Mouse (Mus musculus): ENCODE results near the gene Gm20388. TPM values are rescaled to one million over a fixed set of nuclear protein-coding genes. Genes with fewer than 3 reads are reported as not detected.
A peak's percentile ranks its signal among the peaks of the same experiment; 100 is the strongest.

Gene Gm20388
- polyA plus RNA-seq, 1 experiment from 2014 or later, result not detected

GRCm38 (mm10) chr8:121382583-121383241, 1472.1 kb downstream of the Gm20388 start:
- H3K27me3 ChIP-seq (ENCODE audit: control insufficient read depth, insufficient read depth, low read length), result no peaks in the 10 kb centered on the region
- no peak overlapping the region; the same call in 1 of the 2 replicates for H3K4me3 ChIP-seq (ENCODE audit: low read depth, low read length)
- no peak overlapping the region for H3K27ac ChIP-seq (replicated peaks)
- H3K4me2 ChIP-seq (replicated peaks; ENCODE audit: low read depth), result peak overlapping the region; percentile 47
- no peaks in the 10 kb centered on the region for H3K9me3 ChIP-seq (ENCODE audit: control insufficient read depth, low read length)
- H3K36me3 ChIP-seq (ENCODE audit: control insufficient read depth, insufficient read depth, low read length), result no peaks in the 10 kb centered on the region
- DNase-seq (ENCODE audit: low spot score) (peak; percentile 72), ATAC-seq (ENCODE audit: low FRiP score, low TSS enrichment) (peak; percentile 45)
- H3K9ac ChIP-seq (ENCODE audit: low read length), result peak overlapping the region; percentile 31; the same call in 1 of the 2 replicates
- no peaks in the 10 kb centered on the region for H3K4me1 ChIP-seq (replicated peaks; ENCODE audit: control insufficient read depth, insufficient read depth)
- 5% methylated on average over 19 of the region's 21 CpGs for WGBS
- no peak for TF ChIP-seq EP300 (optimal IDR thresholded peaks at IDR 0.05)
- TF ChIP-seq CTCF (IDR thresholded peaks at IDR 0.05; ENCODE audit: low read depth), result peak; percentile 80

GRCm38 (mm10) chr8:121385540-121385939, 1474.9 kb downstream of the Gm20388 start:
- Histone ChIP-seq H3K9me3 (ENCODE audit: control insufficient read depth, low read length) (no peaks in the 10 kb centered on the region), H3K4me1 (replicated peaks; ENCODE audit: control insufficient read depth, insufficient read depth) (no peaks in the 10 kb centered on the region), H3K36me3 (ENCODE audit: control insufficient read depth, insufficient read depth, low read length) (no peaks in the 10 kb centered on the region), H3K4me2 (replicated peaks; ENCODE audit: low read depth) (no peak overlapping the region), H3K4me3 (ENCODE audit: low read depth, low read length) (no peak overlapping the region), H3K27me3 (ENCODE audit: control insufficient read depth, insufficient read depth, low read length) (no peaks in the 10 kb centered on the region), H3K27ac (replicated peaks) (no peak overlapping the region), H3K9ac (ENCODE audit: low read length) (no peak overlapping the region)
- DNase-seq (ENCODE audit: low spot score) (no peak), ATAC-seq (ENCODE audit: low FRiP score, low TSS enrichment) (no peak)
- 40% methylated on average over 7 of the region's 7 CpGs for WGBS
- TF ChIP-seq CTCF (IDR thresholded peaks at IDR 0.05; ENCODE audit: low read depth), result no peak
- TF ChIP-seq EP300 (optimal IDR thresholded peaks at IDR 0.05), result no peak

DNA sequence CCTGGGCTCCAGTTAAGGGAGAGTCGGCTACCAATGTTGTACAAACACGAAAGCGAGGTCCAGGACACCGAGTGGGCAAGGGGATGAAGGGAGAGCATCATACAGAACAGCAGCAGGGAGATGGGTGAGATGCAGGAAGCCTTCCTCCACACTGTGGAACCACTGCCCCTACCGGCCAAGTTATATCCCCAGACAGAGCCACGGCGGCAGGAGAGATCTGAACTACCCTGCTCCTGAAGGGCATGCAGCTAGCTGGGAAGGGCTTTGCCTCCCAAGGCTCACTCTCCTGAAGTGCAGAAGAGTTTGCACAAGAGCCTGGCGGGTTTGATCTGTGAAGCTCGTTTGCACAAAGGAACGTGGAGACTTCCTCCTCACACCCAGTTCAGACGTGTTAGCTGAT, 1480.0 kb downstream of the Gm20388 start:
- Histone ChIP-seq H3K9ac (ENCODE audit: low read length) (no peak overlapping the region), H3K4me2 (replicated peaks; ENCODE audit: low read depth) (no peak overlapping the region), H3K4me3 (ENCODE audit: low read depth, low read length) (no peak overlapping the region), H3K36me3 (ENCODE audit: control insufficient read depth, insufficient read depth, low read length) (no peaks in the 10 kb centered on the region), H3K27me3 (ENCODE audit: control insufficient read depth, insufficient read depth, low read length) (peaks cover 3% of the 10 kb centered on the region; the same call in 1 of the 2 replicates), H3K9me3 (ENCODE audit: control insufficient read depth, low read length) (no peaks in the 10 kb centered on the region), H3K27ac (replicated peaks) (no peak overlapping the region), H3K4me1 (replicated peaks; ENCODE audit: control insufficient read depth, insufficient read depth) (no peaks in the 10 kb centered on the region)
- TF ChIP-seq CTCF (IDR thresholded peaks at IDR 0.05; ENCODE audit: low read depth), result peak; percentile 78
- TF ChIP-seq EP300 (optimal IDR thresholded peaks at IDR 0.05), result no peak
- DNase-seq (ENCODE audit: low spot score), result peak; percentile 45
- 21% methylated on average over 11 of the region's 11 CpGs for WGBS
- 0 out of 2 replicates have a peak, but pooled peaks have one; percentile 46 for ATAC-seq (ENCODE audit: low FRiP score, low TSS enrichment)

GRCm38 (mm10) chr8:121391254-121391653, 1480.6 kb downstream of the Gm20388 start:
- Histone ChIP-seq H3K27me3 (ENCODE audit: control insufficient read depth, insufficient read depth, low read length) (peaks cover 3% of the 10 kb centered on the region; the same call in 1 of the 2 replicates), H3K4me2 (replicated peaks; ENCODE audit: low read depth) (no peak overlapping the region), H3K9me3 (ENCODE audit: control insufficient read depth, low read length) (no peaks in the 10 kb centered on the region), H3K36me3 (ENCODE audit: control insufficient read depth, insufficient read depth, low read length) (no peaks in the 10 kb centered on the region), H3K27ac (replicated peaks) (no peak overlapping the region), H3K4me1 (replicated peaks; ENCODE audit: control insufficient read depth, insufficient read depth) (no peaks in the 10 kb centered on the region), H3K4me3 (ENCODE audit: low read depth, low read length) (no peak overlapping the region), H3K9ac (ENCODE audit: low read length) (no peak overlapping the region)
- WGBS, result 26% methylated on average over 9 of the region's 9 CpGs
- ATAC-seq (ENCODE audit: low FRiP score, low TSS enrichment) (no peak), DNase-seq (ENCODE audit: low spot score) (no peak)
- TF ChIP-seq EP300 (optimal IDR thresholded peaks at IDR 0.05) (no peak), CTCF (IDR thresholded peaks at IDR 0.05; ENCODE audit: low read depth) (no peak)

GRCm38 (mm10) chr8:121391771-121392170, 1481.1 kb downstream of the Gm20388 start:
- H3K4me1 ChIP-seq (replicated peaks; ENCODE audit: control insufficient read depth, insufficient read depth), result no peaks in the 10 kb centered on the region
- H3K4me3 ChIP-seq (ENCODE audit: low read depth, low read length), result no peak overlapping the region
- H3K9ac ChIP-seq (ENCODE audit: low read length), result no peak overlapping the region
- H3K27ac ChIP-seq (replicated peaks), result no peak overlapping the region
- DNase-seq (ENCODE audit: low spot score), result no peak
- H3K9me3 ChIP-seq (ENCODE audit: control insufficient read depth, low read length), result no peaks in the 10 kb centered on the region
- H3K27me3 ChIP-seq (ENCODE audit: control insufficient read depth, insufficient read depth, low read length), result peaks cover 3% of the 10 kb centered on the region; the same call in 1 of the 2 replicates
- no peak for ATAC-seq (ENCODE audit: low FRiP score, low TSS enrichment)
- TF ChIP-seq CTCF (IDR thresholded peaks at IDR 0.05; ENCODE audit: low read depth), result no peak
- no peak for TF ChIP-seq EP300 (optimal IDR thresholded peaks at IDR 0.05)
- no peaks in the 10 kb centered on the region for H3K36me3 ChIP-seq (ENCODE audit: control insufficient read depth, insufficient read depth, low read length)
- 33% methylated on average over 12 of the region's 12 CpGs for WGBS
- no peak overlapping the region for H3K4me2 ChIP-seq (replicated peaks; ENCODE audit: low read depth)

DNA sequence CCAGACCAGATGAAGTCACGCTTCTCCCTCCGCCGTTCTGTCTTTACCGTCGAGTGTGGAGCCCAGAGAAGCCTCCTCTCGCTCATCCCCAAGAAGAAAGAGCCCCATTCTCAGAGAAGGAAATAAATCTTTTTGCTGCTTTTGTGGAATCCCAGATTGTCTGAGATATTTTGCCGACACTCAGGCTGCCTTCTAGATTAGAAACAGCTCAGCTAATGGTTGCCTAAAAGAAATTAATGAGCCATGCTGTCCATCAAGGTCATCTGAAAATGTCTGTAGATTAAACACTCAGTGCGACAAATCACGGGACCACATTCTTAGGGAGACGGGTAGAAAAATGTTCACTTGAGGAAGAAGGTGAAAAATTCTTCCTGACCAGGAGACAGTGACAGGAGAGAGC, 1481.8 kb downstream of the Gm20388 start:
- TF ChIP-seq CTCF (IDR thresholded peaks at IDR 0.05; ENCODE audit: low read depth) (no peak), EP300 (optimal IDR thresholded peaks at IDR 0.05) (no peak)

More for the DNA sequence above, 1481.8 kb downstream of the Gm20388 start:
- Histone ChIP-seq H3K4me1 (replicated peaks; ENCODE audit: control insufficient read depth, insufficient read depth) (no peaks in the 10 kb centered on the region), H3K27ac (replicated peaks) (no peak overlapping the region), H3K9me3 (ENCODE audit: control insufficient read depth, low read length) (no peaks in the 10 kb centered on the region), H3K9ac (ENCODE audit: low read length) (no peak overlapping the region), H3K4me2 (replicated peaks; ENCODE audit: low read depth) (no peak overlapping the region), H3K4me3 (ENCODE audit: low read depth, low read length) (no peak overlapping the region), H3K27me3 (ENCODE audit: control insufficient read depth, insufficient read depth, low read length) (peaks cover 3% of the 10 kb centered on the region; the same call in 1 of the 2 replicates), H3K36me3 (ENCODE audit: control insufficient read depth, insufficient read depth, low read length) (no peaks in the 10 kb centered on the region)
- 46% methylated on average over 10 of the region's 10 CpGs for WGBS
- DNase-seq (ENCODE audit: low spot score) (no peak), ATAC-seq (ENCODE audit: low FRiP score, low TSS enrichment) (no peak)
